Mouse (Mus musculus) CH12.LX (cell line): ENCODE data around the gene Lrig1. TPM values are rescaled to one million over a fixed set of nuclear protein-coding genes. Genes with fewer than 3 reads are reported as not detected.

Source experiments
- DNase-seq: peaks from one replicate; pipeline ENCODE4 v3.0.0-alpha.2; 2013; ENCODE audit errors: extremely low read depth
- H3K27ac ChIP-seq: 2 replicates; pipeline ENCODE4 v1.5.1; 2012; ENCODE audit warnings: low read depth, mild to moderate bottlenecking, control low read depth, moderate library complexity; ENCODE audit not compliant: insufficient read depth
- H3K27me3 ChIP-seq: replicated peaks from 2 replicates; pipeline ENCODE3; 2012; ENCODE audit warnings: inconsistent platforms
- H3K36me3 ChIP-seq, 2 experiments: replicated peaks in 1 of 2; 2 replicates each; pipeline versions ENCODE3 to v1.6.1; 2012; ENCODE audit warnings: inconsistent platforms in 1 of 2, low read length in 1 of 2, mild to moderate bottlenecking in 1 of 2, mixed read lengths in 1 of 2, moderate library complexity in 1 of 2; ENCODE audit not compliant: control insufficient read depth in 1 of 2, insufficient read depth in 1 of 2
- H3K4me1 ChIP-seq, 2 experiments: 2 replicates each; pipeline ENCODE4 v1.6.1; 2012; ENCODE audit warnings: inconsistent platforms in 1 of 2, moderate library complexity in 1 of 2; ENCODE audit not compliant: insufficient read depth in 2 of 2, control insufficient read depth in 1 of 2
- H3K4me2 ChIP-seq: 2 replicates; pipeline ENCODE4 v1.6.1; 2012; ENCODE audit warnings: low read depth, mild to moderate bottlenecking, control low read depth; ENCODE audit not compliant: poor library complexity, insufficient read depth, severe bottlenecking
- H3K4me3 ChIP-seq, 3 experiments: fragments of 150-350 bp in 1 of 3; sonication (generic) in 1 of 3; replicated peaks in 1 of 3; 2 replicates each; pipeline versions ENCODE3 to v1.5.1; 2011 to 2012; ENCODE audit warnings: low read depth in 2 of 3, low read length in 2 of 3, mild to moderate bottlenecking in 2 of 3, moderate library complexity in 2 of 3, control low read depth in 1 of 3, improper control_type of control experiment in 1 of 3, inconsistent platforms in 1 of 3, mixed read lengths in 1 of 3; ENCODE audit not compliant: poor library complexity in 1 of 3
- H3K79me2 ChIP-seq: replicated peaks from 2 replicates; pipeline ENCODE4 v1.6.1; 2012; ENCODE audit warnings: mild to moderate bottlenecking, moderate library complexity; ENCODE audit not compliant: control insufficient read depth, poor library complexity, insufficient read depth, severe bottlenecking; ENCODE audit errors: extremely low read depth
- H3K9ac ChIP-seq: 2 replicates; pipeline ENCODE4 v1.6.1; 2012; ENCODE audit warnings: low read depth, mild to moderate bottlenecking, control low read depth, moderate library complexity; ENCODE audit not compliant: insufficient read depth
- H3K9me3 ChIP-seq: replicated peaks from 2 replicates; pipeline ENCODE3; 2012; ENCODE audit warnings: low read length, inconsistent platforms, mixed read lengths
- BHLHE40 ChIP-seq: IDR thresholded peaks from 2 replicates; pipeline ENCODE4 v1.6.1; 2011; ENCODE audit warnings: mild to moderate bottlenecking, low read depth, low read length, improper control_type of control experiment
- CTCF ChIP-seq, 2 experiments: IDR thresholded peaks in 1 of 2; conservative IDR thresholded peaks in 1 of 2; 2 replicates each; pipeline ENCODE4 v1.5.1; 2011 to 2012; ENCODE audit warnings: low read depth in 2 of 2, low read length in 2 of 2, improper control_type of control experiment in 1 of 2, inconsistent platforms in 1 of 2, mild to moderate bottlenecking in 1 of 2, moderate library complexity in 1 of 2
- IRF4 ChIP-seq: IDR thresholded peaks from 2 replicates; pipeline ENCODE4 v1.6.1; 2014; ENCODE audit warnings: low read depth, mild to moderate bottlenecking, inconsistent platforms, low read length, improper control_type of control experiment
- JUN ChIP-seq: IDR thresholded peaks from 2 replicates; pipeline ENCODE4 v1.6.1; 2011; ENCODE audit warnings: low read depth, mild to moderate bottlenecking, low read length, improper control_type of control experiment, moderate library complexity; ENCODE audit not compliant: insufficient read depth
- MAFK ChIP-seq: IDR thresholded peaks from 2 replicates; pipeline ENCODE4 v1.6.1; 2011; ENCODE audit warnings: low read length, improper control_type of control experiment; ENCODE audit not compliant: insufficient replicate concordance
- MYC ChIP-seq: IDR thresholded peaks from 2 replicates; pipeline ENCODE4 v1.6.1; 2011; ENCODE audit warnings: low read depth, mild to moderate bottlenecking, improper control_type of control experiment, low read length
- PAX5 ChIP-seq: IDR thresholded peaks from 2 replicates; pipeline ENCODE4 v1.6.1; 2012; ENCODE audit warnings: low read length, inconsistent platforms, mixed read lengths
- POLR2AphosphoS2 ChIP-seq: IDR thresholded peaks from 2 replicates; pipeline ENCODE4 v1.6.1; 2011; ENCODE audit warnings: low read depth, low read length, improper control_type of control experiment
- RCOR1 ChIP-seq: conservative IDR thresholded peaks from 2 replicates; pipeline ENCODE4 v1.6.1; 2012; ENCODE audit warnings: low read depth, mild to moderate bottlenecking, inconsistent platforms, low read length, improper control_type of control experiment
- USF2 ChIP-seq: conservative IDR thresholded peaks from 2 replicates; pipeline ENCODE4 v1.6.1; 2011; ENCODE audit warnings: low read depth, low read length, improper control_type of control experiment
- ZNF384 ChIP-seq: IDR thresholded peaks from 2 replicates; pipeline ENCODE4 v1.6.1; 2012; ENCODE audit warnings: low read depth, low read length, improper control_type of control experiment, inconsistent platforms
- dilution Hi-C: fragments of 300-500 bp; cut with MboI; formaldehyde crosslinking; loops from 2 replicates; pipeline ENCODE4 v1.14.3; 2020; ENCODE audit warnings: low sequenced_read_pairs; ENCODE audit not compliant: extremely low pct_unique_long_range_greater_than_20kb, extremely low pct_ligation_motif_present
- in situ Hi-C: fragments of 300-500 bp; cut with MboI; formaldehyde crosslinking; loops from 3 replicates; pipeline ENCODE4 v1.14.3; 2019; ENCODE audit warnings: low sequenced_read_pairs, low pct_ligation_motif_present, low pct_unique_long_range_greater_than_20kb, mixed read lengths
- polyA plus RNA-seq: library from polyadenylated mRNA; unstranded; fragments of >175 nt; gene quantifications from 2 replicates; pipeline ENCODE4 v1.2.1, GENCODE M21; 2012; ENCODE audit warnings: low read depth; ENCODE audit not compliant: insufficient read length
- total RNA-seq, 2 experiments: library from RNA; depleted of rRNA; stranded (reverse); fragments of 300-350 nt in 1 of 2; fragments of >200 nt in 1 of 2; gene quantifications; 2 replicates each; pipeline ENCODE4 v1.2.3; 2012 to 2014

Gene Lrig1
- total and polyA plus RNA-seq, 3 experiments = 0.43 TPM; not detected in 2

GRCm38 (mm10) chr6:94626807-94627206, 73.2 kb downstream of the Lrig1 start:
- no peaks in the 10 kb centered on the region for H3K27me3 ChIP-seq
- no peak overlapping the region for H3K4me3 ChIP-seq
- no peak overlapping the region for H3K27ac ChIP-seq
- H3K4me1 ChIP-seq = no peaks in the 10 kb centered on the region
- H3K4me2 ChIP-seq = no peak overlapping the region
- TF ChIP-seq PAX5 (no peak), CTCF (conservative IDR thresholded peaks at IDR 0.05 in 1 of 2, IDR thresholded peaks at IDR 0.05 in 1 of 2; ENCODE audit: low read depth in 2 of 2, low read length in 2 of 2) (no peak), MYC (no peak), RCOR1 (no peak), USF2 (no peak), ZNF384 (no peak), MAFK (no peak)
- TF ChIP-seq, all 38 proteins: peak for 0
- H3K36me3 ChIP-seq = no peaks in the 10 kb centered on the region
- H3K9ac ChIP-seq = no peak overlapping the region
- in situ Hi-C loops = no loop called here
- no peaks in the 10 kb centered on the region for H3K9me3 ChIP-seq
- no peaks in the 10 kb centered on the region for H3K79me2 ChIP-seq
- DNase-seq = no peak
- dilution Hi-C loops = no loop called here

GRCm38 (mm10) chr6:94625896-94626295, 74.1 kb downstream of the Lrig1 start:
- dilution Hi-C loops = no loop called here
- Histone ChIP-seq H3K36me3 (no peaks in the 10 kb centered on the region), H3K4me3 (no peak overlapping the region)

GRCm38 (mm10) chr6:94624543-94624942, 75.4 kb downstream of the Lrig1 start:
- no peak for TF ChIP-seq POLR2AphosphoS2
- Histone ChIP-seq H3K4me3 (no peak overlapping the region), H3K9me3 (no peaks in the 10 kb centered on the region), H3K4me1 (no peaks in the 10 kb centered on the region), H3K27ac (no peak overlapping the region), H3K79me2 (no peaks in the 10 kb centered on the region), H3K27me3 (no peaks in the 10 kb centered on the region), H3K36me3 (no peaks in the 10 kb centered on the region), H3K4me2 (no peak overlapping the region), H3K9ac (no peak overlapping the region)
- dilution Hi-C loops (no loop called here), in situ Hi-C loops (no loop called here)
- no peak for DNase-seq

More at GRCm38 (mm10) chr6:94625896-94626295, 74.1 kb downstream of the Lrig1 start:
- no peak overlapping the region for H3K9ac ChIP-seq
- H3K79me2 ChIP-seq = no peaks in the 10 kb centered on the region
- H3K27ac ChIP-seq = no peak overlapping the region
- in situ Hi-C loops = no loop called here
- DNase-seq = no peak
- TF ChIP-seq JUN = no peak
- no peak for TF ChIP-seq IRF4
- TF ChIP-seq RCOR1 = no peak
- TF ChIP-seq BHLHE40 = no peak
- no peak overlapping the region for H3K4me2 ChIP-seq
- no peaks in the 10 kb centered on the region for H3K27me3 ChIP-seq
- H3K9me3 ChIP-seq = no peaks in the 10 kb centered on the region
- no peaks in the 10 kb centered on the region for H3K4me1 ChIP-seq
